Mouse (Mus musculus) retina, postnatal 7 days (tissue): ENCODE measurements around the gene Gm10681.
"Not testable (repeated sequence)": the region's sequence is repeated elsewhere in the genome, so short reads cannot be mapped to it uniquely, and the experiment has no call there.

Experiments
- DNase-seq: peaks from one replicate; pipeline ENCODE4 v3.0.0-alpha.2; 2012; ENCODE audit warnings: low read depth, low spot score

The Gm10681 gene

GRCm38 (mm10) chr3:98510414-98510813 is 78.2 kb downstream of the Gm10681 start, which contains the start of gene Hsd3b4:
Hsd3b4 (minus strand) TSS chr3:98510514.
- DNase-seq: not testable (repeated sequence)

- not testable (repeated sequence) for DNase-seq
Measured at GRCm38 (mm10) chr3:98507229-98507628, 81.4 kb downstream of the Gm10681 start.
